Mouse (Mus musculus): ENCODE measurements at regions not wholly inside any gene's neighbourhood (a gene's known extent, or its start where the extent isn't known, plus 50 kb on each side); places are given as distances from the start of the nearest gene placed in this dataset.

GRCm38 (mm10) chr19:18331811-18332210, 299.8 kb downstream of the Ostf1 start:
- no peak for ATAC-seq (ENCODE audit: low FRiP score)
- no peak overlapping the region for H3K27ac ChIP-seq
- H3K36me3 ChIP-seq, result no peaks in the 10 kb centered on the region
- no peaks in the 10 kb centered on the region for H3K4me1 ChIP-seq (replicated peaks)
- no peak overlapping the region for H3K4me3 ChIP-seq
- 65% methylated on average over 7 of the region's 7 CpGs for WGBS
- H3K4me2 ChIP-seq, result no peak overlapping the region
- no peaks in the 10 kb centered on the region for H3K9me3 ChIP-seq
- no peak overlapping the region for H3K9ac ChIP-seq
- H3K27me3 ChIP-seq, result no peaks in the 10 kb centered on the region

DNA sequence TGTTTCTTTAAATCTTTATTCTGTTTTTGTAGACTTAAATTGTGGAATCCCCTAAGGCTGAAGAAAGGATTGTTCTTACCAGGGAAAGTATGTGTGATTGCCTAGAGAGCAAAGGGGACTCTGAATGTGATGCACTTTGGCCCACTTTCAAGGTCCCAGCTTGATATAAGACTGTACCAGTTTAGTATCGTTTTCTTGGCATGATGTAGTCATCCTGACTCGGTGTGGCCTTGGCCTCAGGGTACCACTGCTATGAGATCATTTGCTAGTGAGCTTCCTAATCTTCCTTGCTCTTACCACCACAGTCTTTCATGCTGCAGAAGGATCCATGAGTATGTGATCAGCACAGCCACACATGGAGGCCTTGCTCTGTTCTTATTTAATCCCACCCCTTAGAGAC, 302.2 kb downstream of the Ostf1 start:
- no peak for ATAC-seq (ENCODE audit: low FRiP score)
- no peaks in the 10 kb centered on the region for H3K4me1 ChIP-seq (replicated peaks)
- no peaks in the 10 kb centered on the region for H3K36me3 ChIP-seq
- no peaks in the 10 kb centered on the region for H3K27me3 ChIP-seq
- H3K4me3 ChIP-seq, result no peak overlapping the region
- no peaks in the 10 kb centered on the region for H3K9me3 ChIP-seq
- 77% methylated on average over 2 of the region's 2 CpGs for WGBS
- H3K27ac ChIP-seq, result no peak overlapping the region
- H3K9ac ChIP-seq, result no peak overlapping the region
- H3K4me2 ChIP-seq, result no peak overlapping the region

DNA sequence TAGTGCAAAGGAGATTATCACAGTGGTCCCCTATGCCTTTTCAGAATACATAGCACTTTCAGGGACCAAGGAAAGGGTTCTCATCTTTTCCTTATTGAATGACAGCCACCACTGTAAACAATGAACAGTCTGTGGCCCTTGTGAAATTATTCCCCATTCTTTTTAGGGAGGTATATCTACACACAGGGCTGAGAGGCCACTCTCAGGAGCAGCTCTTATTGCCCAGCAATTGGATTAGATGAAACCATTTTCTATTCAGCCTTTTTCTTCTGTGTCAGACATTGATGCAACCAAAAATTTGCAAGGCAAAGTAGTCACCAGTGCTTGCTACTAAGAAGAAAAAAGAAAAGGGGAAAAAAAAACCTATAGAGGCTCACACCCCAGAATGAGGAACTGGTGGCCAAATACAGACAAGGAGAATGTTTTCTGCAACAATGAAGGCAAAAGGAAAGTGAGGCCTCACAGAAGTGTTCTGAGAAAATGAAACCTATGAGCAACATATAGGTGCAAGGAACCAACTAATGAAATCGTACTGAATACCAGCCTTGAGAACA, 313.2 kb downstream of the Ostf1 start:
- Histone ChIP-seq H3K4me2 (no peak overlapping the region), H3K9ac (no peak overlapping the region), H3K27me3 (no peaks in the 10 kb centered on the region), H3K36me3 (no peaks in the 10 kb centered on the region), H3K27ac (no peak overlapping the region), H3K4me3 (no peak overlapping the region), H3K9me3 (no peaks in the 10 kb centered on the region), H3K4me1 (replicated peaks) (no peaks in the 10 kb centered on the region)
- no peak for ATAC-seq (ENCODE audit: low FRiP score)
- 56% methylated on average over 1 of the region's 1 CpGs for WGBS

DNA sequence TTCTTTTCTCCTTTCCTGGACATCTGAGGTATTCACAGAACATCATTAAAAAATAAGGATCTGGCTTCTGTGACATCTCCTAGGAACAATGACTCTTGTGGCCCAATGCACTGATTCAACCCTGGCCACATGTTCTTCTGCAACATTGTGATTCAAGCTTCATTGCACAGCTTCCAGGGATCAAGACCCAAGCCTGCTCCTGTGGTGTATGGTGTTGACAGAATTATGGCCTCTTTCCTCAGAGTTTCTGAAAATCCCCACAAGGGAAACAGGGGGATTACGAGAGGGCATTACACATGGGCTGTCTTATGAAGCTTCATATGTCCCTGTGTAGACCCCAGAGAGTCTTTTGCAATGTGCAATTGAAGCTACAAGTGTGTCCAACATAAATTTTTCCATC, 358.2 kb downstream of the Ostf1 start:
- H3K4me2 ChIP-seq, result no peak overlapping the region
- no peaks in the 10 kb centered on the region for H3K9me3 ChIP-seq
- no peak overlapping the region for H3K4me3 ChIP-seq
- no peaks in the 10 kb centered on the region for H3K4me1 ChIP-seq (replicated peaks)
- no peak overlapping the region for H3K27ac ChIP-seq
- WGBS, result 91% methylated on average over 1 of the region's 1 CpGs
- no peaks in the 10 kb centered on the region for H3K36me3 ChIP-seq
- no peak overlapping the region for H3K9ac ChIP-seq
- no peaks in the 10 kb centered on the region for H3K27me3 ChIP-seq
- no peak for ATAC-seq (ENCODE audit: low FRiP score)

DNA sequence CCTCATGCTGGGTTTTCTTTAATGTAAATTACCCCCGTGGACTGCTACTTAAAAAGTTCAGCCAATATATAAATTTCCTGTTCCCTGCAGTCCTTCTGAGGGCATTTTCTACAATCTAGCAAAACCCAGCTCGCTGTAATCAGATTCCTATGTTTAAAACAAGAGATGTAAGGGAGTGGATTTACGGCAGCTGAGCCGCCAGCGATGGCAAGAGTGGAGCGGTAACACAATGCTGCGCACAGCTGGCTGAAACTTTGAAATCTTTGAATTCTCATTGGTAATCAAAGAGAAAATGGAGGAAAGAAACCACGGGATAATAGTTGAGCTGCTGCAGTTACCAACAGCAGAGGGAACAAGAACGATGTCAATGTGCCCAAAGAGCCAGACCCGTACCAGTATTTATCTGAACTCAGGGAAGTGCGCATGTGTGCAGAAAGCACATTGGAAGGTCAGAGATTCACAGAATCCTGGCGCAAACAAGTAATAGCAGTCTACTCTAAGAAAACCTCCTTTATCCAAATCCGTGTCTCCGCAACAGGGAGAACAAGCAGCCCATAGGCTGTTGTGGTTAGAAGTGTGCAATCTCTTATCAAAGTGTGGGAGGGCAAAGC, 376.4 kb downstream of the Ostf1 start:
- Histone ChIP-seq H3K4me1 (replicated peaks) (no peaks in the 10 kb centered on the region), H3K4me2 (peak overlapping the region; percentile 9; the same call in 1 of the 2 replicates), H3K9ac (no peak overlapping the region), H3K27me3 (no peaks in the 10 kb centered on the region), H3K9me3 (no peaks in the 10 kb centered on the region), H3K36me3 (no peaks in the 10 kb centered on the region), H3K27ac (no peak overlapping the region), H3K4me3 (no peak overlapping the region)
- 72% methylated on average over 14 of the region's 14 CpGs for WGBS
- ATAC-seq (ENCODE audit: low FRiP score), result no peak

DNA sequence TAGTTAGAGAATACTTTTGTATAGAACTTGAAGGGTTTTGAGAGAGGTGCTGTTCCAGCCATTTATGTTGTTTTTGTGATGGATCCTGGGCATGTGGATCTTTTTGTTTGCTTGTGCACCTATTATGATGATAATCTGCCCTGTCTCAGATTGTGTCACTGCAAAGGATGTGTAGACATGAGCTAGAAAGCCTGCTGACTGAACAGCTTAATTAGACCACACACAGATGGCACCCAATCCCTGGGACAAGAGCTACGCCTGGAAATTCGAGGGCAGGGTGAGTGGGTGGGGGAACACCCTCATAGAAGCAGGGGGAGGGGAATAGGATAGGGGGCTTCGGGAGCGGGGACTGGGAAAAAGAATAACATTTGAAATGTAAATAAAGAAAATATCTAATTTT, 378.3 kb downstream of the Ostf1 start:
- no peak overlapping the region for H3K4me3 ChIP-seq
- WGBS, result 55% methylated on average over 4 of the region's 4 CpGs
- no peaks in the 10 kb centered on the region for H3K27me3 ChIP-seq
- H3K9me3 ChIP-seq, result no peaks in the 10 kb centered on the region
- H3K9ac ChIP-seq, result no peak overlapping the region
- no peaks in the 10 kb centered on the region for H3K4me1 ChIP-seq (replicated peaks)
- no peak overlapping the region for H3K4me2 ChIP-seq
- no peaks in the 10 kb centered on the region for H3K36me3 ChIP-seq
- no peak overlapping the region for H3K27ac ChIP-seq
- ATAC-seq (ENCODE audit: low FRiP score), result no peak

Measured in hindbrain, embryonic 13.5 days (tissue).